Mouse (Mus musculus): ENCODE results near the gene 4930544D05Rik.

DNA sequence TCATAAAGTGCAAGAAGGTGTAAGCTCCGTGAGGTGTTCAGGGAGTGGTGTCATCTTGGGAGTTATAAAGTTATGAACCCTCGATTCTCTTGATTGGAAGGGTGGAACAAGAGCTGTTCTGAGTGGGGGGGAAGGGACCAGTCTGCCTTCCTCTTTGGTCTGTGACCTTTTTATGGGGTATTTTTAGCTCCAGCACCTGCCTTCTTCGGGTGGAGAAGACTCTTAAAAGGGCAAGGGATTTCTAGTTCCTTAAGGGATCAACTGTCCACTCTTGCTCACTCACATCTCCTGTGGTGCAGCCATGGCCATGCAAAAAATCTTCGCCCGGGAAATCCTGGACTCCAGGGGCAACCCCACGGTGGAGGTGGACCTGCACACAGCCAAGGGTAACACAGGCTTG, 41.9 kb downstream of the 4930544D05Rik start:
- TF ChIP-seq POLR2A (IDR thresholded peaks at IDR 0.05; ENCODE audit: borderline replicate concordance, low read depth, low read length) (no peak), CTCF (IDR thresholded peaks at IDR 0.05; ENCODE audit: low read depth, low read length) (no peak)
